Mouse (Mus musculus): ENCODE measurements at regions not wholly inside any gene's neighbourhood (a gene's known extent, or its start where the extent isn't known, plus 50 kb on each side); places are given as distances from the start of the nearest gene placed in this dataset.

- no peaks in the 10 kb centered on the region for H3K4me1 ChIP-seq (ENCODE audit: control insufficient read depth, insufficient read depth, low read length)
- no peak overlapping the region for H3K4me3 ChIP-seq (ENCODE audit: insufficient read depth, low read length)
- H3K27ac ChIP-seq (ENCODE audit: insufficient read depth, low read length): no peak overlapping the region
- TF ChIP-seq POLR2A (IDR thresholded peaks at IDR 0.05; ENCODE audit: low read depth, low read length): no peak
- no peak for TF ChIP-seq CTCF (IDR thresholded peaks at IDR 0.05; ENCODE audit: borderline replicate concordance, insufficient read depth, low read length)
Measured at GRCm38 (mm10) chr10:60928164-60928563, 96.8 kb upstream of the Unc5b start.

DNA sequence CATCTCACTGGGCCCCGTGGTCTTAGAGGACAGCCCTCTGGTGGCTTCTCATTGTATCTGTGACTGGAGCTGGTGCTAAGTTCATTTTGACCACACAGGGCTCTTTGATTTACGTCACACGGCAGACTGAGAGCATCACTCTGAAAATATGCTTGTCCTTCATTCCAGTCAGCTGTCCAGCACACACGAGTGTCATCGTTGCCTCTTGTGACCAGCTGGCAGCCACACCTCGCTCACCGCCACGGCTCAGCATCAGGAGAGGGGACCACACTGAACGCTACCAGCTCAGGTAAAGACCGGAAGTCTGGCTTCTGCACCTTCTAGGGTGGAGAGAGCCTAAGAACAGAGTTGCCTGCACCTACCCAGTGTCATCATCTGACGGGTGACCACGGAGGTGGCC lies 95.3 kb upstream of the Unc5b start:
- Histone ChIP-seq H3K4me3 (ENCODE audit: insufficient read depth, low read length) (no peak overlapping the region), H3K27ac (ENCODE audit: insufficient read depth, low read length) (no peak overlapping the region), H3K4me1 (ENCODE audit: control insufficient read depth, insufficient read depth, low read length) (no peaks in the 10 kb centered on the region)
- no peak for TF ChIP-seq CTCF (IDR thresholded peaks at IDR 0.05; ENCODE audit: borderline replicate concordance, insufficient read depth, low read length)
- TF ChIP-seq POLR2A (IDR thresholded peaks at IDR 0.05; ENCODE audit: low read depth, low read length): no peak

DNA sequence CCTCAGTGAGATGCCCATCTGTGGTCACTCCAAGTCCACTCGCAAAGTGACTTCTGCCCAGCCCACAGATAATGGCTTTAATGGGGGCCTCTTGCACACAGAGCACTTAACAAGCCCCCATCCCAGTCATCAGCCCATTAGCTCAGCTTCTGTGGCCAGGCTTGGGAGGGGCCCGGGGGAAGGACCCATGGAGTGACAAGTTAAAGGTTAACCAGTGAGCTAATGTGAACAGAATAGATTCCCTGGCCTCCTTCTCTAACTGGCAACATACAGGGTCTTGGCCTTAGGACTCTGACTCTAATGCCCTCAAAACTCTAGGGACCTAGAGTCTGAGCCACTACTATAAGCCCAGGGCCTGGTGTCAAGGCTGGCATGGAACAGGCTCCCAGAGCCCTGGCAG lies 94.3 kb upstream of the Unc5b start:
- Histone ChIP-seq H3K4me1 (ENCODE audit: control insufficient read depth, insufficient read depth, low read length) (no peaks in the 10 kb centered on the region), H3K4me3 (ENCODE audit: insufficient read depth, low read length) (no peak overlapping the region), H3K27ac (ENCODE audit: insufficient read depth, low read length) (no peak overlapping the region)
- TF ChIP-seq POLR2A (IDR thresholded peaks at IDR 0.05; ENCODE audit: low read depth, low read length) (no peak), CTCF (IDR thresholded peaks at IDR 0.05; ENCODE audit: borderline replicate concordance, insufficient read depth, low read length) (no peak)

DNA sequence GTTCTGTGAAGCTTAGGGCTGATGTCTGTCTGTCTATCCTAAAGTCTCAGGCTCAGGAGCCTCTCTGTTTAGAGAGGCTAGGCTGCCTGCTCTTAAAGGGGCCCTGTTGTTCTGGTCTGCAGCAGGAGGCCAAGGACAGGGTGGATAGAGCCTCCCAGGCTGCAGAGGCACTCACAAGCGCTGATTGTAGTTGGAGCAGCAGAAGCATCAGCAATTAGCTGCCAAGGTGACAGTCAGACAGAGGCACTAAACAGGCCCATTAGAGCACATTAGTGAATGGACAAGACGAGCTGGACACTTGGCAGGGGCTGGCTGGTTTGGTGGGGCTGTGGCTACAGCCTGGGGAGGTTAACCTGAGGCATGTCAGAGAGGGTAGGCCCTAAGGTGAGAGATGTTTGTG lies 93.8 kb upstream of the Unc5b start:
- Histone ChIP-seq H3K27ac (ENCODE audit: insufficient read depth, low read length) (no peak overlapping the region), H3K4me1 (ENCODE audit: control insufficient read depth, insufficient read depth, low read length) (no peaks in the 10 kb centered on the region), H3K4me3 (ENCODE audit: insufficient read depth, low read length) (no peak overlapping the region)
- no peak for TF ChIP-seq POLR2A (IDR thresholded peaks at IDR 0.05; ENCODE audit: low read depth, low read length)
- TF ChIP-seq CTCF (IDR thresholded peaks at IDR 0.05; ENCODE audit: borderline replicate concordance, insufficient read depth, low read length): no peak

DNA sequence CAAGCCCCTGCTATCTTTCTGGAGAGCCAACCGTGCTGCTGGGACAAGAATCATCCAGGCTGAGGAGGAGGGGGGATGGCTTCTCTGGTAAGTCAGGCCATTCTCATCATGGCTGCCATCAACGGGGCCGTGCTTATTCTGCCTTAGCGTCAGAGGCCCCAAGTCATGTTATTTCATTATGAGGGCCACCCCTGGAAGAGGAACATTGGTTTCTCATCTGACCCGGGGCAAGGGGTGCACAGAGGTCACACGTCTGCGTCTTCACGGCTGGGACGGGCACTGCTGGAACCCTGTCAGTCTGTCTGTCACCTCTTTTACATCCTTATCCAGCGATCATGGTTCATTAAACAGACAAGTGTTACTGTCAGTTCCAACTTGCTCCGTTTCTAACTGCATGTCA lies 92.4 kb upstream of the Unc5b start:
- Histone ChIP-seq H3K4me3 (ENCODE audit: insufficient read depth, low read length) (no peak overlapping the region), H3K4me1 (ENCODE audit: control insufficient read depth, insufficient read depth, low read length) (no peaks in the 10 kb centered on the region), H3K27ac (ENCODE audit: insufficient read depth, low read length) (no peak overlapping the region)
- TF ChIP-seq CTCF (IDR thresholded peaks at IDR 0.05; ENCODE audit: borderline replicate concordance, insufficient read depth, low read length) (no peak), POLR2A (IDR thresholded peaks at IDR 0.05; ENCODE audit: low read depth, low read length) (no peak)

GRCm38 (mm10) chr10:60920621-60921020 lies 89.2 kb upstream of the Unc5b start:
- H3K27ac ChIP-seq (ENCODE audit: insufficient read depth, low read length): no peak overlapping the region
- TF ChIP-seq POLR2A (IDR thresholded peaks at IDR 0.05; ENCODE audit: low read depth, low read length) (no peak), CTCF (IDR thresholded peaks at IDR 0.05; ENCODE audit: borderline replicate concordance, insufficient read depth, low read length) (no peak)
- no peak overlapping the region for H3K4me3 ChIP-seq (ENCODE audit: insufficient read depth, low read length)
- no peaks in the 10 kb centered on the region for H3K4me1 ChIP-seq (ENCODE audit: control insufficient read depth, insufficient read depth, low read length)

GRCm38 (mm10) chr10:60918020-60918419 lies 86.6 kb upstream of the Unc5b start:
- Histone ChIP-seq H3K27ac (ENCODE audit: insufficient read depth, low read length) (no peak overlapping the region), H3K4me3 (ENCODE audit: insufficient read depth, low read length) (no peak overlapping the region), H3K4me1 (ENCODE audit: control insufficient read depth, insufficient read depth, low read length) (no peaks in the 10 kb centered on the region)
- TF ChIP-seq POLR2A (IDR thresholded peaks at IDR 0.05; ENCODE audit: low read depth, low read length) (no peak), CTCF (IDR thresholded peaks at IDR 0.05; ENCODE audit: borderline replicate concordance, insufficient read depth, low read length) (no peak)

- TF ChIP-seq POLR2A (IDR thresholded peaks at IDR 0.05; ENCODE audit: low read depth, low read length) (no peak), CTCF (IDR thresholded peaks at IDR 0.05; ENCODE audit: borderline replicate concordance, insufficient read depth, low read length) (no peak)
- no peak overlapping the region for H3K27ac ChIP-seq (ENCODE audit: insufficient read depth, low read length)
- no peaks in the 10 kb centered on the region for H3K4me1 ChIP-seq (ENCODE audit: control insufficient read depth, insufficient read depth, low read length)
- no peak overlapping the region for H3K4me3 ChIP-seq (ENCODE audit: insufficient read depth, low read length)
Measured at GRCm38 (mm10) chr10:60914391-60914790, 83.0 kb upstream of the Unc5b start.

DNA sequence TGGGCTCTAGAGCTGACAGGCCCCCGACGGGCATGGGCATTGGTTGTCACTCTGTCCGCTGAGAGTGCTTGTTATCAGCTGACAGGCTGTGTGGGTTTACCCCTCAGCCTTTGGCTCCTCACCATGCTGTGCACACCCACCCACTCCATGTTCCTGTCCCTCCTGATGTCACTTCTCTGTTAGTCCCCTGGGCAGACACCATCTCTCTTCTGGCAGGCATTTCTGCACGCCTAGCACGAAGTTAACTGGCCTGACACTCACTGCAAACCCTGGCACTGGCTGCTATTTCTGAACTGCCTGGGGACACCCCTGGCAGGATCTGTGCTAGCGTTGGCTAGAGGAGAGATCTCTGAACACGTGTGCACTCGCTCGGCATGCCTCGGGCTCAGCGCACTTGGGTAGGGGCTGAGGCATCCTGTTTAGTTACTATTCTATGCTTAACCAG lies 82.1 kb upstream of the Unc5b start:
- TF ChIP-seq POLR2A (IDR thresholded peaks at IDR 0.05; ENCODE audit: low read depth, low read length): no peak
- TF ChIP-seq CTCF (IDR thresholded peaks at IDR 0.05; ENCODE audit: borderline replicate concordance, insufficient read depth, low read length): no peak
- Histone ChIP-seq H3K4me3 (ENCODE audit: insufficient read depth, low read length) (no peak overlapping the region), H3K4me1 (ENCODE audit: control insufficient read depth, insufficient read depth, low read length) (no peaks in the 10 kb centered on the region), H3K27ac (ENCODE audit: insufficient read depth, low read length) (no peak overlapping the region)

GRCm38 (mm10) chr10:60904351-60904750 lies 73.0 kb upstream of the Unc5b start:
- H3K27ac ChIP-seq (ENCODE audit: insufficient read depth, low read length): no peak overlapping the region
- TF ChIP-seq POLR2A (IDR thresholded peaks at IDR 0.05; ENCODE audit: low read depth, low read length): no peak
- no peak for TF ChIP-seq CTCF (IDR thresholded peaks at IDR 0.05; ENCODE audit: borderline replicate concordance, insufficient read depth, low read length)
- no peak overlapping the region for H3K4me3 ChIP-seq (ENCODE audit: insufficient read depth, low read length)
- no peaks in the 10 kb centered on the region for H3K4me1 ChIP-seq (ENCODE audit: control insufficient read depth, insufficient read depth, low read length)

DNA sequence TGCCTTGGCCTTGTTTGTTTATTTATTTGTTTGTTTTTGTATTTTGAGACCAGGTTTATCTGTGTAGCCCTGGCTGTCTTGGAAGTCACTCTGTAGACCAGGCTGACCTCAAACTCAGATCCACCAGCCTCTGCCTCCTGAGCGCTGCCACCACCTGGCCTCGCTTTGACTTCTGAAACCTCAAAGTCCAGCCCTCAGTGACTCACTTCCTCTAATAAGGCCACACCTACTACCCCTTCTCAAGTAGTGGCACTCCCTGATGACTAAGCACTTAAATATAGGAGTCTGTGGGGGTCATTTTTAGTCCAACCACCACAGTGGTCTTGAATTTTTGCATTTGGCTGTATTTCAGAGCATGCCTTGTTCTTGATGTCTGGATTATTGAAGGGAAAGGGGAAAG lies 69.6 kb upstream of the Unc5b start:
- TF ChIP-seq POLR2A (IDR thresholded peaks at IDR 0.05; ENCODE audit: low read depth, low read length): no peak
- no peak for TF ChIP-seq CTCF (IDR thresholded peaks at IDR 0.05; ENCODE audit: borderline replicate concordance, insufficient read depth, low read length)
- no peak overlapping the region for H3K4me3 ChIP-seq (ENCODE audit: insufficient read depth, low read length)

More for the DNA sequence above, 69.6 kb upstream of the Unc5b start:
- Histone ChIP-seq H3K27ac (ENCODE audit: insufficient read depth, low read length) (no peak overlapping the region), H3K4me1 (ENCODE audit: control insufficient read depth, insufficient read depth, low read length) (no peaks in the 10 kb centered on the region)
